Mouse (Mus musculus) megakaryocyte, embryonic 14.5 days (primary cell): ENCODE measurements at regions not wholly inside any gene's neighbourhood (a gene's known extent, or its start where the extent isn't known, plus 50 kb on each side); places are given as distances from the start of the nearest gene placed in this dataset.

Source experiments
- FLI1 ChIP-seq: IDR thresholded peaks from 2 replicates; pipeline ENCODE4 v1.6.1; 2012; ENCODE audit warnings: low read length, inconsistent platforms, mixed read lengths
- GATA1 ChIP-seq: IDR thresholded peaks from 3 replicates; pipeline ENCODE4 v1.6.1; 2012; ENCODE audit warnings: mixed read lengths, low read length, inconsistent platforms, borderline replicate concordance

DNA sequence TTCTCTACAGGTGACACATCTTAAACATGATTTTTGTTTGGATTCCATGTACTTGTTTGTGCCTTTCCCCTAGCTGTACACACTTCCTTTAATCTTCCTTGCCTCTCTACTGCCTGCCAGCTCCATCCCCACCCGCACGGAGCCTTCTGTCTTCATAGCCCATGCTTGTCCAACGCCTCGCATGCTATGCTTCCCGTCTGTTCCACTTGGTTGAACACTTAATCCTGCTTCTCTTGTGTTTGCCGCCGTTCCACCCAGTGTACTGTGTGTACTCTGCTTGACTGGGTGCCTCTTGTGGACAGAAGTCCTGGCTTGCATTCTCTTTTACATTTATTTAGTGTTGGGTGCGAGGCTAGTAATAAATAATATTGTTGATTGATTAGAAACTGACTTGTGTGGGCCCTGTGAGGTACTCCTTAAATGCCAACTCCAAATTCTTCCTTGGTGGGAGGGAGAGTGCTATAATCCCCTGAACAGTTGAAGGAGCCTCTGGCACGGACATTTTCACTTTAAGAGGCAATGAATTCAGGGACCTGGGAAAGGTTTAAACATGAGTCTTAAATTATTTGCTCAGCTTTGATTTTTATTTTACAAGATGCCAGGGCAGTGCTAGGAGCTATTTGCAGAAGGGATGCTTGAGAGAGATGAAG lies 88.9 kb upstream of the Klhl29 start:
- TF ChIP-seq GATA1 (no peak), FLI1 (no peak)
